In the genomic region with DNA sequence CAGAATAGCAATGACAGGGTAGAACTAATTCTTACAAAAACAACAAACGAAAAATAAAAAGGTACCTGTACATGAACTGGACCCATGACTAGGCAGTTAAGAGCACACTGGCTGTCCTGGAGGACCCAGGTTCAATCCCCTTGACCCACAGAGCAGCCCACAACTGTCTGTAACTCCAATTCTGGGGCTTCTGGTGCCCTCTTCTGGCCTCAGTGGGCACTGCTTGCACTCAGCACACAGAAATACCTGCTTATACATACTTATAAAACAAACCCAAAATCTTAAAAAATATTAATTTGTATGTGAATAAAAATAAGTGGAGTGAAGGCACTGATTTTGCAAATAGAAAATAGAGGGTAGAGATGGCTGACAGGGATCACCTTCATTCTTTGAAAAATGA, we compare ENCODE assay signal across 13 mouse cellular contexts. TPM values are rescaled to one million over a fixed set of nuclear protein-coding genes. Genes with fewer than 3 reads are reported as not detected.
DNase-seq lines count a peak whose midpoint lies in the region; TF ChIP-seq lines count a peak whose summit lies in the region.
"Had no signal": no experiment of that assay in that cellular context is flagged by ENCODE, and none has a peak within 500 bp of the region (broad histone marks: within the 10 kb centered on the region; RNA-seq: fewer than 3 reads in every experiment).

No protein-coding gene starts in this region.

- TF ChIP-seq POLR2A in kidney, adult 2 months (IDR thresholded peaks at IDR 0.05; ENCODE audit: low read depth, low read length) = no peak
- no peak for TF ChIP-seq POLR2A in testis, adult 2 months (IDR thresholded peaks at IDR 0.05; ENCODE audit: control insufficient read depth, low read depth, low read length)

- peak; percentile 5 for DNase-seq in kidney, adult 2 months
- no peak for DNase-seq in kidney, adult 11 months
- DNase-seq in testis, postnatal 14 days (ENCODE audit: low spot score) = no peak
- peak; percentile 40 for DNase-seq in R1 (ENCODE audit: low read depth, low spot score)
- DNase-seq in splenic B cell, adult 2 months (ENCODE audit: low read depth, low spot score) = peak; percentile 58
- no peak for DNase-seq in right cerebral cortex, postnatal 25 days
- DNase-seq in layer of hippocampus, postnatal 14 days (ENCODE audit: low spot score in 2 of 2) = no peak
- DNase-seq: adrenal gland, adult 8-10 months; gastrocnemius, postnatal 14 days had no signal

- H3K4me3 ChIP-seq in kidney, adult 2 months (ENCODE audit: insufficient read depth, low read depth, low read length) = no peak overlapping the region
- no peak overlapping the region for H3K4me3 ChIP-seq in testis, adult 2 months (ENCODE audit: control insufficient read depth, low read depth, low read length)
- H3K4me3 ChIP-seq: embryonic facial prominence, embryonic 12.5 days; hindbrain, embryonic 15.5 days; midbrain, embryonic 15.5 days had no signal

- no peaks in the 10 kb centered on the region for H3K4me1 ChIP-seq in kidney, adult 2 months (ENCODE audit: control insufficient read depth, insufficient read depth, low read length)
- H3K4me1 ChIP-seq in testis, adult 2 months (ENCODE audit: control insufficient read depth, insufficient read depth, low read length) = no peaks in the 10 kb centered on the region

- peak; percentile 34; the same call in 1 of the 2 replicates for TF ChIP-seq CTCF in kidney, adult 2 months (conservative IDR thresholded peaks at IDR 0.05; ENCODE audit: insufficient read depth, insufficient read length, low read depth, low read length)
- TF ChIP-seq CTCF in testis, adult 2 months (IDR thresholded peaks at IDR 0.05; ENCODE audit: control insufficient read depth, insufficient read depth, insufficient replicate concordance, low read depth, low read length) = peak; percentile 6; the same call in 1 of the 2 replicates

- H3K36me3 ChIP-seq in kidney, adult 2 months (ENCODE audit: control insufficient read depth, insufficient read depth, low read length) = no peaks in the 10 kb centered on the region
- H3K36me3 ChIP-seq in testis, adult 2 months (ENCODE audit: control insufficient read depth, insufficient read depth, low read length) = no peaks in the 10 kb centered on the region
- no peaks in the 10 kb centered on the region for H3K36me3 ChIP-seq in splenic B cell, adult 2 months (ENCODE audit: control insufficient read depth, insufficient read depth, low read length, poor library complexity, severe bottlenecking)
- H3K36me3 ChIP-seq: embryonic facial prominence, embryonic 12.5 days; hindbrain, embryonic 15.5 days; midbrain, embryonic 15.5 days had no signal

- H3K27ac ChIP-seq in kidney, adult 2 months (ENCODE audit: insufficient read depth, low read depth, low read length) = no peak overlapping the region
- H3K27ac ChIP-seq in testis, adult 2 months (ENCODE audit: control insufficient read depth, insufficient read depth, low read depth, low read length) = no peak overlapping the region
- H3K27ac ChIP-seq: embryonic facial prominence, embryonic 12.5 days; hindbrain, embryonic 15.5 days; midbrain, embryonic 15.5 days had no signal

- 81% methylated on average over 1 of the region's 1 CpGs for WGBS in kidney, adult 2 months

- no peaks in the 10 kb centered on the region for H3K27me3 ChIP-seq in kidney, adult 2 months (replicated peaks; ENCODE audit: control insufficient read depth, insufficient read depth, low read length)
- H3K27me3 ChIP-seq in testis, adult 2 months (ENCODE audit: control insufficient read depth, insufficient read depth, low read length) = no peaks in the 10 kb centered on the region
- no peaks in the 10 kb centered on the region for H3K27me3 ChIP-seq in splenic B cell, adult 2 months (ENCODE audit: control insufficient read depth, insufficient read depth, low read length, poor library complexity, severe bottlenecking)
- H3K27me3 ChIP-seq: embryonic facial prominence, embryonic 12.5 days; hindbrain, embryonic 15.5 days; midbrain, embryonic 15.5 days had no signal

RNA-seq across cellular contexts. Expression of a gene that starts 54.7 kb away (rescaled TPM):
- not detected in 2 replicates for polyA plus RNA-seq in kidney, adult 2 months (2012; rRNA removed)
- polyA plus RNA-seq in testis, adult 2 months (2012; rRNA removed) = 1.5 and 2.0 TPM in 2 replicates
- total RNA-seq in layer of hippocampus, postnatal 14 days (2021) = under 1 TPM; 0.07 to 0.85 TPM
- total RNA-seq: adrenal gland, adult 8-10 months; gastrocnemius, postnatal 14 days had no signal

Comparison
In these comparisons a context has a peak if more than half of its experiments do, and no peak if none do; other contexts are left out.
1. DNase-seq: peak in kidney, adult 2 months (single experiment), R1 (single experiment) and splenic B cell, adult 2 months (single experiment); none in kidney, adult 11 months (single experiment), testis, postnatal 14 days (single experiment), right cerebral cortex, postnatal 25 days (single experiment) and layer of hippocampus, postnatal 14 days (0 of 2).